Mouse (Mus musculus) CH12.LX (cell line): ENCODE results near the gene Cry1.

Experiments
- CTCF ChIP-seq, 2 experiments: IDR thresholded peaks in 1 of 2; conservative IDR thresholded peaks in 1 of 2; 2 replicates each; pipeline ENCODE4 v1.5.1; 2011 to 2012; ENCODE audit warnings: low read depth in 2 of 2, low read length in 2 of 2, improper control_type of control experiment in 1 of 2, inconsistent platforms in 1 of 2, mild to moderate bottlenecking in 1 of 2, moderate library complexity in 1 of 2
- KAT2A ChIP-seq: IDR thresholded peaks from 2 replicates; pipeline ENCODE4 v1.6.1; 2012; ENCODE audit warnings: low read length, improper control_type of control experiment, inconsistent platforms; ENCODE audit not compliant: insufficient replicate concordance
- MAZ ChIP-seq: IDR thresholded peaks from 2 replicates; pipeline ENCODE4 v1.6.1; 2012; ENCODE audit warnings: low read depth, mild to moderate bottlenecking, inconsistent platforms, low read length, improper control_type of control experiment, moderate library complexity
- MEF2A ChIP-seq: IDR thresholded peaks from 2 replicates; pipeline ENCODE4 v1.6.1; 2014; ENCODE audit warnings: low read depth, mild to moderate bottlenecking, inconsistent platforms, low read length, improper control_type of control experiment, borderline replicate concordance
- POLR2A ChIP-seq: IDR thresholded peaks from 2 replicates; pipeline ENCODE4 v1.6.1; 2011; ENCODE audit warnings: low read depth, mild to moderate bottlenecking, improper control_type of control experiment, low read length
- POLR2AphosphoS2 ChIP-seq: IDR thresholded peaks from 2 replicates; pipeline ENCODE4 v1.6.1; 2011; ENCODE audit warnings: low read depth, low read length, improper control_type of control experiment
- TCF12 ChIP-seq: IDR thresholded peaks from 2 replicates; pipeline ENCODE4 v1.6.1; 2014; ENCODE audit warnings: low read depth, mild to moderate bottlenecking, inconsistent platforms, low read length, improper control_type of control experiment
- ZC3H11A ChIP-seq: IDR thresholded peaks from 2 replicates; pipeline ENCODE4 v1.6.1; 2012; ENCODE audit warnings: low read depth, mild to moderate bottlenecking, inconsistent platforms, low read length, improper control_type of control experiment

DNA sequence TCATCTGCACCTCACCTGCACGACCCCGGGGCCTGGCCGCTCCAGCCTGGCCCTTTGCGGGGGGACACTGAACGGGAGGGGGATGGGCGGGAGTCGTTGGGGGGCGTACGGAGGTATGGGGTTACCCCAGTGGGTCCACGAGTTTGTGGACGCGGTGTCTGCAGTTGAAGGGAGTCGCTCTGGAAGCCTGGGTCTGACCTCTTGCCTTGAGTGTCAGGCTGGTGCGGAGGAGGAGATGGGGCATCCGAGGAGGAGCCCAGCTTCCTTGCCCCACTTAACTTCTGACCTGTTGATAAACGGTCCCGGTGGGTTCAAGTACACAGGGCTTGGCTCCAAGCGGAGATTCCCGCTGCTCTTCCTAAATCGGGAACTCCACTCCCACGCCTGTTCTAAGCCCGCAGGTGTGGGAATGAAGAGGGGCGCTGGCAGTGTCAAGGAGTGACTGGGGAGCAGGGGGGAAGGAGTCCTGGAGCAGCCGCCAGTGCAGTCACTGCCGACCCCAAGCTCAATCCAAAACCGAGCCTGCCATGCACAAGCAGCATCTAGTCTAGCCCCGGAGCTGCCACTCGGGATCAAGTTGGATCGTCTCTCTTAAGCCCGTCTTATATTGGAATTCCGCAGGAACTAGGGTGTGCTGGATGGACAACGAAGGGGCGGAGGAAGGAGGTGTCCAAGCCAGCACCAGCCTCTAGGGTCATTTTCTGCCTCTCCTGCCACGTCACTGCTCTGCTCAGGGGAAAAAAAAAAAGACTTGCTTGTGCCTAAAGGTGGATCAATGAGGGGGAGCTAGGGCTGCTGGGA lies 81.6 kb downstream of the Cry1 start:
- TF ChIP-seq CTCF (conservative IDR thresholded peaks at IDR 0.05 in 1 of 2, IDR thresholded peaks at IDR 0.05 in 1 of 2; ENCODE audit: low read depth in 2 of 2, low read length in 2 of 2) (no peak), TCF12 (no peak), MAZ (no peak), MEF2A (no peak), ZC3H11A (no peak), POLR2AphosphoS2 (no peak), POLR2A (no peak; the same call in 1 of the 2 replicates), KAT2A (no peak)
